Mouse (Mus musculus): ENCODE data around the gene Itga7.
"Not testable (repeated sequence)": the region's sequence is repeated elsewhere in the genome, so short reads cannot be mapped to it uniquely, and the experiment has no call there.

The Itga7 gene

GRCm38 (mm10) chr10:128980644-128981365 lies 47.2 kb downstream of the Itga7 start:
- DNase-seq (ENCODE audit: low read depth, low spot score): peak; percentile 10

GRCm38 (mm10) chr10:128989131-128989530 lies 55.5 kb downstream of the Itga7 start, which contains the start of gene Olfr9:
Gene Olfr9 (plus strand): TSS chr10:128989431.
- DNase-seq (ENCODE audit: low read depth, low spot score): not testable (repeated sequence)

DNA sequence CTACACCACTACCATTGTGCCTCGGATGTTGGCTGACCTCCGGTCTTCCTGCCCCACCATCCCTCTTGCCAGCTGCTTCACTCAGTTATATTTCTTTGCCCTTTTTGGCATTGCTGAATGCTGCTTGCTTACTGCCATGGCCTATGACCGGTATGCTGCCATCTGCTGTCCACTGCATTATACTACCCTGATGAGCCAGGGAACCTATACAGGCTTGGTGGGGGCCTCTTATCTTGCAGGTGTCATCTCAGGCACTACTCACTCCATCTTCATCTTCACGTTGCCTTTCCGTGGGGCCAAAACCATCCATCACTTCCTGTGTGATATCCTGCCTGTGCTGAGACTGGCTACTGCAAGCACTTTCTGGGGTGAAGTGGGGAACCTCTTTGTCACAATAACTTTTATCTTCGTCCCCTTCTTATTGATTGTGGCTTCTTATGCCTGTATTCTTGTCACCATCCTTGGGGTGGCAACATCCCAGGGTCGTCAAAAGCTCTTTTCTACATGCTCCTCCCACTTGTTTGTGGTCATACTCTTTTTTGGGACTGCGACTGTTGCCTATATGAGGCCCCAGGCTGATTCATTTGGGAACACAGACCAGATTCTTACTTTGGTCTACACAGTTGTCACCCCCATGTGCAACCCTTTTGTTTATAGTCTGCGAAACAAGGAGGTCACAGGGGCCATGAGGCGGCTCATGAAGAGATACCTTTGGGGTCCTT lies 56.7 kb downstream of the Itga7 start:
- DNase-seq (ENCODE audit: low read depth, low spot score): not testable (repeated sequence)

DNA sequence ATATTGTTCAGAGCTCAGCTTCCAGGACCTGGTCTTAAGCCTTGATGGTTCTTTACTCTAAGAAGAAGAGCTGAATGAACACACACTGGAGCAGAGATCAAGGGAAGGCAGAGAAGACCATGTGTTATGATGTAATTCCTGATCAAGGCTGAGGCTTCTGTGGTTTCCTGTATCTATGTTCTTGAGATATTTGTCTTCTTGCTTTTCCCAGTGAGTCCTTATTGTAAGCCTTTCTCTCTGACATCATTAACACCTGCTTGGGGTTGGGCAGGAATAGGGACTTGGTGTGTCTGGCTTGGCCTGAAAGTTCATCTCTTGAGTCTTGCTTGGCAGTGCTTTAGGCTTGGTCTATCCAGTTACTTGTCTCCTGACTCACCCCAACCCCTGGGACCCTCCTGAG lies 57.4 kb downstream of the Itga7 start:
- no peak for DNase-seq (ENCODE audit: low read depth, low spot score)

GRCm38 (mm10) chr10:128995796-128996195 lies 62.2 kb downstream of the Itga7 start:
- no peak for DNase-seq (ENCODE audit: low read depth, low spot score)

DNA sequence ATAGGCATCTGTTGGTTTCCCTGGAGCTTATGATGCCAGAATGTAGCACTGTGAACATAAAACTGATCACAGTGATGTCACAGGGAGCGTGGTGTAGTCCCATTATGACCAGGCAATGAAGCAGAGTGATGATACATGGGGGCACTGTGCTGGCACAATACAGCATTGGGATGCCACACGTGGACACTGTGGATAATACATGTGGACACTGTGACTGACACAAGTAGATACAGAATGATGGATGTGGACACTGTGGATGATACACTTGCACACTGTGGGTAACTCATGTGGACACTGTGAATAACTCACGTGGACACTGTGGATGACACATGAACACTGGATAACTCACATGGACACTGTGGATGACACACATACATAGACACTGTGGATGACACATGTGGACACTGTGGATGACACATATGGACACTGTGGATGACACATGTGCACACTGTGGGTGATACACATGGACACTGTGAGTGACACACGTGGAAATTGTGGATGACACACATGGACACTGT lies 63.0 kb downstream of the Itga7 start:
- no peak for DNase-seq (ENCODE audit: low read depth, low spot score)

GRCm38 (mm10) chr10:129004032-129004920 lies 70.7 kb downstream of the Itga7 start:
- DNase-seq (ENCODE audit: low read depth, low spot score): no peak
